Mouse (Mus musculus) C2C12 (cell line): Measurements from ENCODE around the gene Rasl11b.

Experiments
- CEBPB ChIP-seq: IDR thresholded peaks from one replicate; pipeline ENCODE4 v1.6.1; 2011; ENCODE audit warnings: low read depth, mild to moderate bottlenecking, control low read depth, moderate library complexity
- CTCF ChIP-seq: IDR thresholded peaks from one replicate; pipeline ENCODE4 v1.5.1; 2011; ENCODE audit not compliant: control insufficient read depth, insufficient read depth, insufficient read length
- USF1 ChIP-seq: IDR thresholded peaks from one replicate; pipeline ENCODE4 v1.6.1; 2011; ENCODE audit warnings: low read depth, mild to moderate bottlenecking, control low read depth, moderate library complexity

DNA sequence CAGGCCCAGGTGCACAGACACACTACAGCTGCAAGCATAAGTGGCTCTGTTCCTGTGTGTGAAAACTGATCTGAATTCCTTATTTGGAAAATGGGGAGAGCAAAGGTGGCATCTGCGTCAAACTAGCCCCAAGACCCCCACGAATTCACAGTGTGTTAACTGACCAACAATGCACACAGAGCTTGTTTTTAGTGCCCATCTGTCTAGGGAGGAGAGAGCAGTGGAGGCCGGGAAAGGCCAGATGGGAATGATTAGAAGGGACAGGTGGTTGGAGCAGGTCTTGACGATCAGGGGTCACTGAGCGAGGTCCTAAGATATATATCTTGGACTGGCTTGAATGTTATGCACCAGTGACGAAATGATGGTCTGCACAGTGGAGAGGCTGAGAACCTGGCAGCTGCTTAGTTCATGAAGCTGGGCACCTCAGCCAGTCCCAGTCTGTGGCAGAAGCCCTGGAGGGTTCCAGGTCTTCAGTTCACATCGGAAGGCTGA is 39.2 kb upstream of the Rasl11b start:
- no peak for TF ChIP-seq CTCF
- no peak for TF ChIP-seq CEBPB
- no peak for TF ChIP-seq USF1
